Mouse (Mus musculus) intestine, postnatal 0 days (tissue): ENCODE measurements around the gene Acss2. TPM values are rescaled to one million over a fixed set of nuclear protein-coding genes. Genes with fewer than 3 reads are reported as not detected.

Experiments
- ATAC-seq: fragments of 200-750 bp; cut with Nextera tagmentation; 2 replicates; pipeline ENCODE4 v1.8.0; 2017; ENCODE audit warnings: mild to moderate bottlenecking, moderate TSS enrichment, moderate library complexity
- H3K27ac ChIP-seq: fragments of 300-500 bp; sonication (generic); 2 replicates; pipeline ENCODE4 v1.5.1; 2014; ENCODE audit warnings: mild to moderate bottlenecking, low read depth, low read length, moderate library complexity
- H3K27me3 ChIP-seq: fragments of 300-500 bp; sonication (generic); replicated peaks from 2 replicates; pipeline ENCODE4 v1.6.1; 2014; ENCODE audit warnings: low read length, mixed read lengths; ENCODE audit not compliant: control insufficient read depth, insufficient read depth
- H3K36me3 ChIP-seq: fragments of 300-500 bp; sonication (generic); 2 replicates; pipeline ENCODE4 v1.6.1; 2014; ENCODE audit warnings: mild to moderate bottlenecking, moderate library complexity; ENCODE audit not compliant: control insufficient read depth, insufficient read depth
- H3K4me1 ChIP-seq: fragments of 300-500 bp; sonication (generic); replicated peaks from 2 replicates; pipeline ENCODE4 v1.6.1; 2014; ENCODE audit warnings: antibody characterized with exemption, low read length, mixed read lengths; ENCODE audit not compliant: control insufficient read depth, insufficient read depth
- H3K4me2 ChIP-seq: fragments of 300-500 bp; sonication (generic); replicated peaks from 2 replicates; pipeline ENCODE4 v1.6.1; 2014; ENCODE audit warnings: low read depth, mild to moderate bottlenecking, moderate library complexity
- H3K4me3 ChIP-seq: fragments of 300-500 bp; sonication (generic); 2 replicates; pipeline ENCODE4 v1.5.1; 2014; ENCODE audit warnings: low read depth, low read length
- H3K9ac ChIP-seq: fragments of 300-500 bp; sonication (generic); 2 replicates; pipeline ENCODE4 v1.6.1; 2014; ENCODE audit warnings: mild to moderate bottlenecking, low read depth, low read length
- H3K9me3 ChIP-seq: fragments of 300-500 bp; sonication (generic); 2 replicates; pipeline ENCODE4 v1.6.1; 2016; ENCODE audit warnings: mixed run types; ENCODE audit not compliant: control insufficient read depth
- CTCF ChIP-seq: sonication (generic); IDR thresholded peaks from 2 replicates; pipeline ENCODE4 v1.5.1; 2016; ENCODE audit warnings: low read depth, mild to moderate bottlenecking, control low read depth, antibody characterized with exemption, moderate library complexity
- WGBS: fragments of 180-500 bp; shearing (Covaris S2); extraction: QIAGEN DNeasy Blood & Tissue Kit; methylation state at CpG from one replicate; pipeline ENCODE4 v1.1.7; 2014; 5-methylcytosine and 5-hydroxymethylcytosine counted together
- microRNA counts: library from miRNA; unstranded; fragments of <30 nt; microRNA quantifications from one replicate; lab custom pipeline; 2016
- microRNA-seq: library from miRNA; unstranded; fragments of <30 nt; microRNA quantifications from one replicate; pipeline ENCODE4, GENCODE M21; 2016
- polyA plus RNA-seq: library from polyadenylated mRNA; unstranded; fragments of >200 nt; fragmentation: Nextera tagmentation; extraction: Ambion mirVana; gene quantifications from 2 replicates; pipeline ENCODE4 v1.2.1, GENCODE M21; 2015

The Acss2 gene
- polyA plus RNA-seq, 1 experiment from 2014 or later, result 8.4 TPM

DNA sequence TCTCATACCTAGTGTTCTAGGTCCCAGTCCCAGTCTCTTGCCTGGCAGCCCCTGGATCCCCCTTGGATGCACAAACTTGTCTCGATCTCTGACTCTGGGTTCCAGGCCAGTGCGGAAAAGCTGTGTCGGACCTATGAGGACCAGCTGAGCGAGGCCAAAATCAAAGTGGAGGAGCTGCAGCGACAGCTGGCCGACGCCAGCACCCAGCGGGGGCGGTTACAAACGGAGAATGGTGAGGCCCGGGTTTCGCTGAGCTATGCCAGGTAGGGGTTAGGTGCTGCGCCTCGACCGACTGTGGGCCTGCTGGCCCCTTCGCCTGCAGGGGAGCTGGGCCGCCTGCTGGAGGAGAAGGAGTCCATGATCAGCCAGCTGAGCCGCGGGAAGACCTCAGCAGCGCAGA lies 112.4 kb downstream of the Acss2 start:
- Histone ChIP-seq H3K9me3 (no peaks in the 10 kb centered on the region), H3K36me3 (peaks cover 51% of the 10 kb centered on the region), H3K4me1 (0 out of 2 replicates have a peak, but pooled peaks cover 5% of the 10 kb centered on the region), H3K27me3 (0 out of 2 replicates have a peak, but pooled peaks cover 7% of the 10 kb centered on the region), H3K4me3 (no peak overlapping the region), H3K27ac (no peak overlapping the region), H3K4me2 (no peak overlapping the region), H3K9ac (no peak overlapping the region)
- WGBS, result 82% methylated on average over 20 of the region's 20 CpGs
- ATAC-seq, result no peak
- no peak for TF ChIP-seq CTCF

DNA sequence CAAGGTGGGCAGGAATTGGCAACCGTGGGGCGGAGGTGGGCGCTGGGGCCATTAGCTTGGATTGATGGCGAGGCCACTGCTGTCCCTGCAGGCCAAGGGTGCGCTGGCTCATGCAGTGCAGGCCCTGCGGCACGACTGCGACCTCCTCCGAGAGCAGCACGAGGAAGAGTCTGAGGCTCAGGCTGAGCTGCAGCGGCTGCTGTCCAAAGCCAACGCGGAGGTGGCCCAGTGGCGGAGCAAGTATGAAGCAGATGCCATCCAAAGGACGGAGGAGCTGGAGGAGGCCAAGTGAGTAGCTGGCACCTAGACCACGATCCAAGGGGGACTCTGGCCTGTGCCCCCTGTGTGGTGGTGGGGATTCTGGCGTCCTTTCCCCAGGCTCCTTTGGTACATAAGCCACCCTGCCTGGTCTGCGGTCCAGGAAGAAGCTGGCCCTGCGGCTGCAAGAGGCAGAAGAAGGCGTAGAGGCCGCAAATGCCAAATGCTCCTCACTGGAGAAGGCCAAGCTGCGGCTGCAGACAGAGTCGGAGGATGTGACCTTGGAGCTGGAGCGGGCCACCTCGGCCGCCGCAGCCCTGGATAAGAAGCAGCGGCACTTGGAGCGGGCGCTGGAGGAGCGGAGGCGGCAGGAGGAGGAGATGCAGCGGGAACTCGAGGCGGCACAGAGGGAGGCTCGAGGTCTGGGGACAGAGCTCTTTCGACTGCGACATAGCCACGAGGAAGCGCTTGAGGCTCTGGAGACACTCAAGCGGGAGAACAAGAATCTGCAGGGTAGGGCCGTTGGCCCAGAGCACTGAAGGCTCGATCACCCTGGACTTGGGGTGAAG lies 113.1 kb downstream of the Acss2 start:
- no peak overlapping the region for H3K4me3 ChIP-seq
- ATAC-seq, result no peak
- 58% methylated on average over 43 of the region's 43 CpGs for WGBS
- peaks cover 58% of the 10 kb centered on the region for H3K36me3 ChIP-seq
- no peaks in the 10 kb centered on the region for H3K9me3 ChIP-seq
- no peak overlapping the region for H3K9ac ChIP-seq
- H3K27ac ChIP-seq, result no peak overlapping the region
- TF ChIP-seq CTCF, result no peak
- 0 out of 2 replicates have a peak, but pooled peaks cover 7% of the 10 kb centered on the region for H3K27me3 ChIP-seq
- H3K4me1 ChIP-seq, result 0 out of 2 replicates have a peak, but pooled peaks cover 5% of the 10 kb centered on the region
- no peak overlapping the region for H3K4me2 ChIP-seq

DNA sequence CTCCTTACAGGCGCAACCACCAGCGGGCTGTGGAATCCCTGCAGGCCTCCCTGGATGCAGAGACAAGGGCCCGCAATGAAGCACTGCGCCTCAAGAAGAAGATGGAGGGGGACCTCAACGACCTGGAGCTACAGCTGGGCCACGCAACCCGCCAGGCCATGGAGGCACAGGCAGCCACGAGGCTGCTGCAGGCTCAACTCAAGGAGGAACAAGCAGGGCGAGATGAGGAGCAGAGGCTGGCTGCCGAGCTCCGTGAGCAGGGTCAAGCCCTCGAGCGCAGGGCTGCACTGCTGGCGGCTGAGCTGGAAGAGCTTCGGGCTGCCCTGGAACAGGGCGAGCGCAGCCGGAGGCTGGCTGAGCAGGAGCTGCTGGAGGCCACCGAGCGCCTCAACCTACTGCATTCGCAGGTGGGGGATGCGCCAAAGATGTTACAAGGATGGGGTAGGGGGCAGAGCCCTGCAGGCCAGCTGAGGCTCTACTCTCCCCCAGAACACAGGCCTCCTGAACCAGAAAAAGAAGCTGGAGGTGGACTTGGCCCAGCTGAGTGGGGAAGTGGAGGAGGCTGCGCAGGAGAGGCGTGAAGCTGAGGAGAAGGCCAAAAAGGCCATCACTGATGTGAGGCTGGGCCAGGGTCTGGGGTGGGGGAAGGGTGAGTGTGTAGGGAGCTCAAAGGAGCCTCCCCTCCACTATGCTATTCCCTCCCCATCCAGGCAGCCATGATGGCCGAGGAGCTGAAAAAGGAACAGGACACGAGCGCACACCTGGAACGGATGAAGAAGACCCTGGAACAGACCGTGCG lies 114.6 kb downstream of the Acss2 start:
- Histone ChIP-seq H3K4me1 (0 out of 2 replicates have a peak, but pooled peaks cover 5% of the 10 kb centered on the region), H3K27me3 (0 out of 2 replicates have a peak, but pooled peaks cover 7% of the 10 kb centered on the region), H3K9me3 (no peaks in the 10 kb centered on the region), H3K4me2 (no peak overlapping the region), H3K27ac (no peak overlapping the region), H3K9ac (no peak overlapping the region), H3K36me3 (peaks cover 73% of the 10 kb centered on the region), H3K4me3 (no peak overlapping the region)
- WGBS, result 82% methylated on average over 29 of the region's 30 CpGs
- TF ChIP-seq CTCF, result no peak
- ATAC-seq, result no peak

DNA sequence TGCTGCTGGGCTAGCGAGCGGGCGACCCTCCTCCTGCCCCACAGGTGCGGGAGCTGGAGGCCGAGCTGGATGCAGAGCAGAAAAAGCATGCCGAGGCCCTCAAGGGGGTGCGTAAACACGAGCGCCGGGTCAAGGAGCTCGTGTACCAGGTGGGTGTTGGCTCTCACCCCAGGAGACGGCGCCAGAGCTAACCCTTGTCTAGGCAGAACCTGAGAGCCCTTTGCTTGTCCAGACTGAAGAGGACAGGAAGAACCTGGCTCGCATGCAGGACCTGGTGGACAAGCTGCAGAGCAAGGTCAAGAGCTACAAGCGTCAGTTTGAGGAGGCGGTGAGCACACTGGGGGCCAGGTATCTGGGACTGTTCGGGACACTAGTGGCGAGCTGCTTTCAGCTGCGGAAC lies 115.4 kb downstream of the Acss2 start:
- H3K4me3 ChIP-seq, result no peak overlapping the region
- 60% methylated on average over 19 of the region's 19 CpGs for WGBS
- H3K9me3 ChIP-seq, result no peaks in the 10 kb centered on the region
- no peak overlapping the region for H3K9ac ChIP-seq
- 0 out of 2 replicates have a peak, but pooled peaks cover 5% of the 10 kb centered on the region for H3K4me1 ChIP-seq
- ATAC-seq, result no peak
- 0 out of 2 replicates have a peak, but pooled peaks cover 7% of the 10 kb centered on the region for H3K27me3 ChIP-seq
- peaks cover 81% of the 10 kb centered on the region for H3K36me3 ChIP-seq
- no peak overlapping the region for H3K4me2 ChIP-seq
- TF ChIP-seq CTCF, result no peak
- H3K27ac ChIP-seq, result no peak overlapping the region; the same call in 1 of the 2 replicates

DNA sequence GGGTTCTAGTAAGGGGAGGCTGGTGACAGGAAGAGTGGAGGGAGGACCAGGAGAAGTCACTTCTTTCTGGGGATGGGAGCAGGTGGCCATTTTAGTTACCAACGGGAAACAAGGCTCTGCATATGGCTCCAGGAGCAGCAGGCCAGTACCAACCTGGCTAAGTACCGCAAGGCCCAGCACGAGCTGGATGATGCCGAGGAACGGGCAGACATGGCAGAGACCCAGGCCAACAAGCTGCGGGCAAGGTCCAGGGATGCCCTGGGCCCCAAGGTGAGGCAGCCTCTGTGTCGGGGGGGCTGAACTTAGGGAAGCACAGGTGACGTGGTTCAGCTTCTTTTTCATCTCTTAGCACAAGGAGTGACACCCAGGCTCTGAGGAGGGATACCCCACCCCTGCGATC lies 116.0 kb downstream of the Acss2 start:
- ATAC-seq, result no peak
- Histone ChIP-seq H3K36me3 (peaks cover 87% of the 10 kb centered on the region), H3K4me2 (no peak overlapping the region), H3K27ac (no peak overlapping the region), H3K9ac (no peak overlapping the region), H3K27me3 (0 out of 2 replicates have a peak, but pooled peaks cover 7% of the 10 kb centered on the region), H3K9me3 (no peaks in the 10 kb centered on the region), H3K4me3 (no peak overlapping the region), H3K4me1 (0 out of 2 replicates have a peak, but pooled peaks cover 5% of the 10 kb centered on the region)
- WGBS, result 90% methylated on average over 9 of the region's 9 CpGs
- TF ChIP-seq CTCF, result no peak

DNA sequence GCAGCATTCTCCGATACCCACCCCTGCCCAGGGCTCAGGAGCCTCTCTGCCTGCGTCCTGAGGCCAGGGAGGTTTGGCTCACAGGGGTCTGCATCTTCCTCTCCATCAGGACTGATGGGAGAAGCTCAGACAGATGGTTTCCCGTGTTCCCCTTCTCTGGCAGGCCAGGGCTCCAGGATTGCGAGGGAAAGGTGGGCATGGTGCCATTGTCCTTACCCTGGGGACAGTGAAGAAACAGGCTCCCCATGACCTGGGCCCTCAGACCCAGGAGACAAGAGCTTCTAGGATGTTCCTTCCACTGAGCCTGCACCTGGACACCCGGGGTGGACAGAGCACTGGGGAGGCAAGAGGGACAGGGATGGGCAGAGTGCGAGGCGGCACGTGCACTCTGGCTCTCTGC lies 116.8 kb downstream of the Acss2 start:
- no peak overlapping the region for H3K4me3 ChIP-seq
- 0 out of 2 replicates have a peak, but pooled peaks cover under 1% of the 10 kb centered on the region for H3K4me1 ChIP-seq
- no peak for ATAC-seq
- 91% methylated on average over 8 of the region's 8 CpGs for WGBS
- no peak overlapping the region for H3K27ac ChIP-seq
- H3K4me2 ChIP-seq, result no peak overlapping the region
- no peaks in the 10 kb centered on the region for H3K9me3 ChIP-seq
- no peak overlapping the region for H3K9ac ChIP-seq
- 0 out of 2 replicates have a peak, but pooled peaks cover 7% of the 10 kb centered on the region for H3K27me3 ChIP-seq
- no peak for TF ChIP-seq CTCF
- H3K36me3 ChIP-seq, result peaks cover 96% of the 10 kb centered on the region

MicroRNAs encoded within 50 kb of the gene (microRNA counts, 519-probe panel; counts per million panel counts)
- 4,188 counts per million, percentile 60 among the panel's probes with 10 or more counts for microRNA mmu-miR-499 (lab: Ali Mortazavi, UCI)

Small RNAs within 50 kb of the gene (microRNA-seq; reads per million reads assigned to microRNA genes)
- 295 reads per million, percentile 62 among the genes with 10 or more reads in this experiment for gene Mir499

Other genes with a start within 250 kb of the Acss2 start
- 158 and 168 TPM in 2 replicates for gene Map1lc3a, start 241.7 kb upstream of the Acss2 start, polyA plus RNA-seq
- 29.6 and 31.5 TPM in 2 replicates for gene Pigu, start 160.5 kb upstream of the Acss2 start, polyA plus RNA-seq
- gene Trp53inp2, start 136.9 kb upstream of the Acss2 start, polyA plus RNA-seq, result 32.9 and 33.7 TPM in 2 replicates
- gene Ncoa6, start 44.1 kb upstream of the Acss2 start, polyA plus RNA-seq, result 14.9 and 16.0 TPM in 2 replicates
- gene Ggt7, start 289 bp downstream of the Acss2 start, polyA plus RNA-seq, result 2.6 and 2.7 TPM in 2 replicates
- 210 and 219 TPM in 2 replicates for gene Gss, start 74.9 kb downstream of the Acss2 start, polyA plus RNA-seq
- gene Myh7b, start 93.3 kb downstream of the Acss2 start, polyA plus RNA-seq, result 2.7 and 2.8 TPM in 2 replicates
- 64.8 and 67.5 TPM in 2 replicates for gene Trpc4ap, start 174.4 kb downstream of the Acss2 start, polyA plus RNA-seq
- 60.0 and 61.6 TPM in 2 replicates for gene Edem2, start 211.5 kb downstream of the Acss2 start, polyA plus RNA-seq
- gene Gm17581, start 217.9 kb downstream of the Acss2 start, polyA plus RNA-seq, result not detected in 2 replicates
- 8.0 and 8.3 TPM in 2 replicates for gene Procr, start 233.2 kb downstream of the Acss2 start, polyA plus RNA-seq